Mouse (Mus musculus) kidney, postnatal 10 days (tissue): ENCODE data around the gene Ica1.

ENCODE experiments used
- DNase-seq: peaks from one replicate; pipeline ENCODE4 v3.0.0; 2021; ENCODE audit warnings: mixed read lengths

The Ica1 gene

GRCm38 (mm10) chr6:8640863-8641262, 137.4 kb downstream of the Ica1 start:
- DNase-seq, result no peak

GRCm38 (mm10) chr6:8639526-8639925, 138.8 kb downstream of the Ica1 start:
- no peak for DNase-seq

DNA sequence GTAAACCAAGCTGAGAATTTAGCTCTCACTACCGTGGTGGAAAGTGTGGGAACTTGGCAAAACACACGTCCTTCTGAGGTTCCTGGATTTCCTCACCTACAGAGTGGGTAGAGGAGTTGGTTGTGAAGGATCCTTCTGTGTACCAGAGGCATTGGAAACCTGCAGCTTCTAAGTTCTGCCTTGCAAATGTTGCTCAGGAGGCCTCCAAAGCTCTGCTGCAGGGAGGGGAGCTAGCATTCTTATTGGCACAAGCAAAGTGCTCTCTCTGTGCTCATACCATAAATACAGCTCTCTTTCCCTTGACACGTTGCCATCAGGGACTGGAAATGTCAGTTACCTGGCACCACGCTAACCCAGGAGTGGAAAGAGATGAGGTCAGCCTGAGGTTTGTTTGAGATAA, 139.4 kb downstream of the Ica1 start:
- no peak for DNase-seq

DNA sequence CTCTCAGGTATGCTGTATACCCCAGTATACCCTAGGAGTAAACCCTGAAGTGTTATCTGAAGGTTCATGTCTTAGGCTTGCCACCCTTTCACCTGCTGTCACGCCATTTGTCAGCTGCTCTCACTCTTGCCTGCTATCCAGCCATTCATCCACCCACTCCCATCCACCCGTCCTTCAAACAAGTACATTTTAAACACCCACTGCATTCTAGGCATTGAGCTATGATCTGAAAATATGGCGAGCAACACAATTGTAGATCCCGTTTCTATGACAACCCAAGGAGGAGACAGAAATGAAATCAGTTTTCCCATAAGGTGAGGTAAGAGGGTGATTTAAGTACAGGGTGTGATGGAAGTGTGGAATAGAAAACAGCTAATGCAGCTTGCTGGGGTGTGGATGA, 140.2 kb downstream of the Ica1 start:
- no peak for DNase-seq

DNA sequence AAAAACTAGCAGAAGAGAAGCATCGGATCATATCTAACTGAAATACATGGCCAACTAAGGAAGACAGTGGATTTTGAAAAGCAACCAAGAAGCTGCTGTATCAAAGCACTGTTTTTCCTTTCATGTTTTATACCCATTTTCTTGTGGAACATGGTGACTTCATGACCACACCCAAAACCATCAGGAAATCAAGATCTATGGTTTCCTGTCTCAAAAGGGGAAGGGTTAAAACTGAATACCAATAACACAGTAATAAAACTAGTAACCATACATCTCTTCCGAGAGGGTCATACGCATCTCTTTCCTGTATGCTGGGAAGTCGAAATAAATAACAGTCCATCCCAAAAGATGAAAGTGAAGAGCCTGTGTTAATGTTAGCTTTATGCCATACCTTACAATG, 145.6 kb downstream of the Ica1 start:
- no peak for DNase-seq

DNA sequence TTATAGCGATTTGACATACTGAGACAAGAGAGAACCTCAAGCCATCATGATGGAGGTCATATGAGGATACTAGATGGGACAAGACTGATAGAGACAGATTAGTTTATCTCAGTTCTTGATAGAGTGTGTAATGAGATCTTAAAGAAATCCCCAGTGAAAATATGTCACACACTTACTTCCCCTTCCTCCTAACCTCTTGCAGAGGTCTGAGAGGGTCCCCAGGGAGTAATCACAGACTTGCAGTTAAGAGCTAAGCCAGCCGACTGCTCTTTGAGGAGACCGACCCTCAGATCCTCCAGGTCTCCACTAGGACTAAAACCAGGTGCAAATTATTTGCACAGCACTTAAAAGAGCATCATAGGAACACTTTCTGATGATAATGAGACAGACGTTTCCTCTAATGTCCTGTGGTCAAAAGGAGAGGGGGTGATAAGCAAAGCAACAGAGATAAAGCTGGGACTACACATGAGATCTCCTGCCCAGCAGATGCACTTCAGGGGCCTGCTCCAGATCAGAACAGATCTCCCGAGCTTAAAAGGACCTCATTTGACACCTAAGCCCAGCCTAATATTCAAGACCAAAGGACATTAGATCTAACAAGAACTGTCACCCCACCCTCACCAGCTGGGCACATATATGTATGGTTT, 146.2 kb downstream of the Ica1 start:
- no peak for DNase-seq

- no peak for DNase-seq
Observed at GRCm38 (mm10) chr6:8631362-8631761, 146.9 kb downstream of the Ica1 start.

DNA sequence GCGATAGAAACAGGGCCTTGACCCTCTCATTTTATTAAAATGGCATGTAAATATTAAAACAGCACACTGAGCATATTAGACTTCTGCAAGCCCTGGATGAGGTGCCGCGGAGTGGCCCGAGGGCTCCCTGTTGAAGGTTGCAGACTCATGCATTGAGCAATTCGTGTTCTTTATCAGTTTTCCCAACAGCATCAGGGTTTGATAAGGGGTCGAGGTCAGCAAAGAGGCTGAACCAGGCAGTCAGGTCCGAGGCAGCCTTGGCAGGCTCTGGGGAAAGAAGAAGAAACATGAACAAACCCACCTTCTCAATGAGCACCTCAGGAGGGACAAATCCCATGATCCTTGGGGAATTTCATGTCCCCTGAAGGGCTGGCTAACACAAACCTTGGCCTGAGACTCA, 147.8 kb downstream of the Ica1 start:
- no peak for DNase-seq

- no peak for DNase-seq
Observed at GRCm38 (mm10) chr6:8628715-8629267, 149.5 kb downstream of the Ica1 start.

- no peak for DNase-seq
Observed at GRCm38 (mm10) chr6:8628226-8628625, 150.1 kb downstream of the Ica1 start.

- DNase-seq, result no peak
Observed at GRCm38 (mm10) chr6:8623045-8623444, 155.2 kb downstream of the Ica1 start.

GRCm38 (mm10) chr6:8619582-8620350, 158.5 kb downstream of the Ica1 start:
- no peak for DNase-seq

DNA sequence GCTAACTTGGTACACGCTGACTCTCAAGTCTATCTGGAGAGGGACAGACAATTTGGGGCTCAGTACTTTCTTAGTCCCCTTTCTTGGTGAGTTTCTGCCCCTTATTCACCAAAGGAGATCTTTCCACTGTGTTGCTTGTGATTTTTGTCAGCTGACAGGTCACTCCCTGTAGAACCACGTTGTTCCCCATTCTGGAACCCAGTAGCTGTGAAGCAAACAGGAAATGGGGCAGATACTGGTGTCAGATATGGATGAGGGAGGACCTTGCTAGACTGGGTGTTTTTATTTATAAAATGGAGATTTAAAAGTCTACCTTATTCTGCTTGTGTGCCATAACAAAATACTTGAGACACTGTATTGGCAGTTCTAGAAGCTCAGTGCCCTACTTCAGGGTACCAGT, 160.9 kb downstream of the Ica1 start:
- DNase-seq, result no peak

- DNase-seq, result peak; percentile 27
Observed at GRCm38 (mm10) chr6:8591665-8592064, 186.6 kb downstream of the Ica1 start.

- DNase-seq, result no peak
Observed at GRCm38 (mm10) chr6:8583892-8584291, 194.4 kb downstream of the Ica1 start.

DNA sequence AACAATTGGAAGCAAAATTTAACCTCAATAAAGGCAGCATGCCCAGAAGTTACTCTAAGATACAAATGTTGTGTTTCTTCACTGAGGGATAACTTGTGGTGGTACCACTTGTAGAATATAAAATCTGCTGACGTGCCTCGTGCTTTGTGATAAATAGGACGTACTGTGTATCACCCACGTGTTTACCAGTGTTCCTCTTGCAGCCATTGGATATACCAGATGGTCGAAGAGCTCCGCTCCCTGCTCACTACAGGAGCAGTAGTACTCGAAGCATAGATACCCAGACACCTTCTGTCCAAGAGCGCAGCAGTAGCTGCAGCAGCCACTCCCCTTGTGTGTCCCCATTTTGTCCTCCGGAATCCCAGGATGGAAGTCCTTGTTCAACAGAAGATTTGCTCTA, 195.9 kb downstream of the Ica1 start:
- DNase-seq, result no peak
